Mouse (Mus musculus) olfactory bulb, adult 2 months (tissue): ENCODE measurements around the gene Stxbp5l.

ENCODE experiments used
- CTCF ChIP-seq: fragments of 200-500 bp; IDR thresholded peaks from 2 replicates; pipeline ENCODE4 v1.5.1; 2012; ENCODE audit warnings: low read depth, mild to moderate bottlenecking, low read length, moderate library complexity; ENCODE audit not compliant: insufficient read depth
- POLR2A ChIP-seq: fragments of 200-500 bp; IDR thresholded peaks from 2 replicates; pipeline ENCODE4 v1.6.1; 2012; ENCODE audit warnings: mild to moderate bottlenecking, low read depth, low read length, moderate library complexity; ENCODE audit not compliant: insufficient read depth

GRCm38 (mm10) chr16:37261678-37262077 lies 123.1 kb downstream of the Stxbp5l start:
- TF ChIP-seq CTCF (no peak), POLR2A (no peak)
